Mouse (Mus musculus): Measurements from ENCODE around the gene Nufip2.

Gene Nufip2

DNA sequence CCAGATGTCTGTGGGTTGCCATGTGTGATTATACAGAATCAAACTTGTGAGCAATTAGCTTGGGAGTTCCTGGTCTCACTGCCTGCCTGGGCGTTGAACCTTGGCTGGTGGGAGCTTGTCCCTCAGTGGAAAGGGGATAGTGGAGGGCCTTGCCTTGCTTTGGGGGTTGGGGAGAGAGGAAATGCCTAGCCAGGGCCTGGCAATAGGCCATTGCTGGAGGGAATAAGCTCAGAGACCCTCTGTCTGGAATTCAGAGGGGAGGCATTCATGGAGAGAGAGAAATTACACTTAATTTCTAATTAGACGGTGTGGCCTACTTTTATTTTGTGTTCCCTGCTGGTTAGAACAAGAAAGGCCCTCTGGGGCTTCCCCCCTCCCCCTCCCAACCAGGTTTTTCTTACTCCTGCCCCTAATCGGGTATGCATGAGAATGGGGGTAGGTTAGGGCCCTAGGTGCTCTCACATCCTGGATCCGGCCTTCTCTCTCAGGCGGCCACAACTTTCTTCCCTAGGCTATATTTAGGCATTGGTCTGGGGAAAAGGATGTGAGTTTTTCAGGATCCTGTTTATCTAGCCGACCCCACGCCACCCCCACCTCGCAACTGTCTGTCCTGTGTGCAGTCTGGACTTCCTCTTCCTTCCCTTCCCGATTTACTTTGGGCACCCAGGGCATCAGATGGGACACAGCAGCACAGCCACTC lies 89.9 kb downstream of the Nufip2 start:
- DNase-seq = no peak

DNA sequence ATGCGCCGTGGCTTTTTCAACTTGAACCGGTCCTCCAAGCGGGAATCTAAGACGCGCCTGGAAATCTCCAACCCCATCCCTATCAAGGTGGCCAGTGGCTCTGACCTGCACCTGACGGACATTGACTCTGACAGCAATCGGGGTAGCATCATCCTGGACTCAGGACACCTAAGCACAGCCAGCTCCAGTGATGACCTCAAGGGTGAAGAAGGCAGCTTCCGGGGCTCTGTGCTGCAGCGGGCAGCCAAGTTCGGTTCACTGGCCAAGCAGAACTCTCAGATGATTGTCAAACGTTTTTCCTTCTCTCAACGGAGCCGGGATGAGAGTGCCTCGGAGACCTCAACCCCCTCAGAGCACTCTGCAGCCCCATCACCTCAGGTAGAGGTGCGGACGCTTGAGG lies 91.5 kb downstream of the Nufip2 start:
- DNase-seq = no peak

GRCm38 (mm10) chr11:77777937-77778336 lies 92.0 kb downstream of the Nufip2 start:
- DNase-seq = no peak

DNA sequence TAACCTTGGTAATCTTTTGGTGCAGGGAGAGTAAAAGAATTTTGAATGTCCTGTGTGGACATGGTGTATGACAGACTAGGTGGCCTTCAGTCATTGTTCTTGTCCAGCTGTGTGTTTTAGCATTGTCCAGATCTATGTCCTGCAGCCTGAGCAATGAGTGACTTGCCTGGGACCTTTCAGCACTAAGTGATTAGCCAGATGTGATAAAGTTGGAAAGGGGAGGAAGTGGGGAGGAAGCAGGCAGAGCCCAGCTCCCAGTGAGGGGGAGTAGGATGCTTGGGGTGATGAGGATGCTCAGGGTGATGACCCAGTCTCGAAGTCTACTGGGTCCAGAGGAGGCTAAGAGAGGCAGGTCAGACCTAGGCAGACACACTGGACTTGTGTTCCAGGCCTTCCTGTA lies 93.3 kb downstream of the Nufip2 start:
- no peak for DNase-seq

DNA sequence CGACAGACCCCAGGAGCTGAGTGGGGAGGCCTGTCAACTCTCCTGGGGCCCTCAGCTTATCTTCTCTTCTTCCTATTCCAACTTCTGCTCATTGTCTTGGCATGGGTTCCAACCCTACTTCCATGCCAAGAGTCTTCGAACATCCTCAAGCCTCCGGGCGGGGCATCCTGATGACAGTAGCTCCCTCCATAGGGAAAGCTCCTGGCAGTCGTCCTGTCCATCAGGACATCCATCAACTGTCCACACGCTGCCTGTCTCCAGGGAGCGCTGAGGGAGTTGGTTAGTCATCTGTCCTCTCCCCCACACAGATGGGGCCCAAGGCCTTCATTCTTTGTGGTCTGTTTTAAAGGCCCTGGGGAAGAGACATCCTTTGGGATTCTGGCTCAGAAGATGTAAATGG lies 95.1 kb downstream of the Nufip2 start:
- no peak for DNase-seq

- no peak for DNase-seq
These were observed 96.3 kb downstream of the Nufip2 start for GRCm38 (mm10) chr11:77782104-77782815.

DNA sequence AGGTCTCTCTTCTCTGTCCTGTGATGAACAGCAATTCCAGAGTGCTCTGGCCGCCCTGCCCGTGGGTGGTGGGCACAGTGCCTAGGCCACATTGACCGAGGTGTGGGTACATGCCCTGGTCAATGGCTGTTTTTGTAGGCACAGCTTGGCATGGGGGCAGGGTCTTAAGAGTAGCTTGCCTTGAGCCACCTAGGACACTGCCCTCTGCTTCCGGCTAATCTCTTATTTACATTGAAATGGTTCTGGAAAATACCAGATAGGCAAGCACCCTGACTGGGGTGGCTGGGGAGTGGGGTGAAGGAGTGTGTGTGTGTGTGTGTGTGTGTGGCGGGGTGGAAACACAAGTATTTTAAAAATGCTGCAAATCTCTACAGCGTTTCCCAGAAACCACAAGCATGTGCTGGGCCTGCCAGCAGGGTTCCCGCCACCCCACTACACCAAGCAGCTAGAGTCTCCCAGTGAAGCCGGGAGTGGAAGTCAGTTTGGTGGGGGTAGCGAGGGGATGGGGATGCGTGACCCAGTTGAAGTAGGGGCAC lies 97.3 kb downstream of the Nufip2 start:
- no peak for DNase-seq

- DNase-seq = peak; percentile 53
These were observed 98.0 kb downstream of the Nufip2 start for GRCm38 (mm10) chr11:77783747-77784646.

- DNase-seq = no peak
These were observed 98.9 kb downstream of the Nufip2 start for GRCm38 (mm10) chr11:77784894-77785293.

- DNase-seq = no peak
These were observed 99.4 kb downstream of the Nufip2 start for GRCm38 (mm10) chr11:77785396-77785767.

GRCm38 (mm10) chr11:77785768-77786561 lies 100.0 kb downstream of the Nufip2 start:
- no peak for DNase-seq

DNA sequence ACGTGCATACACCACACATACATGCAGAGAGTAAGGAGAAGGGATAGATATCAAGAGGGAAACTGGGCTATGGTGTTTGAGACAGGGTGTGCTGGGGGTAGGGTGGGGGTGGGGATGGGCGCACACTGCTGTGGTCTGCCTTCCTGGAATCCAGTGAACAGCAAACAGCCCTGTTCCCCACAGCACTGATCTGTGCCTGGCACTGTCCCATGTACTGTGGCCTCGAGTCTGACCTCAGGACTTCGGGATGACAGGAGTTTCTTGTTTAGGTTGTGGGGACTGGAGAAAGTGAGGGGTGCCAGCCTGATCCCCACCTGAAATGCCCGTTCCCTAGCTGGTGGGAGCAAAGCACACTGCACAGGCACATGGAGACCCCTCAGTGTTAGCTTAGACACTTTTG lies 101.8 kb downstream of the Nufip2 start, which contains the start of gene Gm10277:
Gene Gm10277, minus strand, starts transcription at position 41 of the 400 bp plus-strand sequence.
- no peak for DNase-seq

DNA sequence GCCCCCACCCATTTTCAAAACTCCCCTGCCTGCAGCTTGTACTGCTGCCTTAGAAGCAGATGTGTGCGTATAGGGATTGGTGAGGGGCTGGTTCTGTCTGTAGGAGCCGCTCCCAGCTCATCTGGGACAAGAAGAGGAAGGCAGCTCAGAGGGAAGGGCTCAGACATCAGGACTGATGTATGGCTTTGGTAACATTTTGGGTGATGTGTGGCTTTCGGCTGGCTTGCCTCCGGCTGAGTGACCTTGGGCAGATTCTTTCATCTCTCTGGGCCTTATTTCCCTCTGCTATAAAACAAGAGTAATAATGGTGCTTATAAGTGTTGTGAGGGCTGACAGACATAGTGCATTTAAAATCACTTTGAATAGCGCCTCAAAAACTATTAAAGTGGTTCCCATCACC lies 103.6 kb downstream of the Nufip2 start:
- DNase-seq = no peak

- DNase-seq = peak; percentile 70
These were observed 104.3 kb downstream of the Nufip2 start for GRCm38 (mm10) chr11:77790286-77790685.

DNA sequence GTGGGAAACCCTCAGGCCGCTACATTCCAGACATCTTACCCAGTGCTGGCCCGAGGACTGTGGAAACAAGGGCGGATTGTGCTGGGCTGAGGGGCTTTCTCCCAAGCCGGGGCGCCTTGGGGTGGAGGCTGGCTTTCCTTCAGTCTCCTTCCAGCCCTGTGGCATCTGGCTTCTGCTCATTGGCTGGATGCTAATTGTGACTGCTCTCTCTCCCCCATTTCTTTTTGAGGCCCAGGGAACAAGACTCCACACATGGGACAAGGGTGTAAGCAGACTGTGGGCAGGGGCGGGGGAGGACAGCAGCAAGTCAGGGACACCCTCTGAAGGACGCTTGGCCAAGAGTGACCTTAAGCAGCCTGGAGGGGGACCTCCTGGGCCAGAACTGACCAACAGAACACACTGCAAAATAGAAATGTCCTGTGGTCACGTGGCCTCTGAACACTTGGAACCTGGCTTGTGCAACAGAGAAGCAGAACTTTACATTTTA lies 105.3 kb downstream of the Nufip2 start:
- DNase-seq = peak; percentile 23

Measured in thymus, postnatal 14 days (tissue).